Mouse (Mus musculus) cerebellum, adult 2 months (tissue): Measurements from ENCODE around the gene Glra2.

Source experiments
- CTCF ChIP-seq: fragments of 200-500 bp; IDR thresholded peaks from 2 replicates; pipeline ENCODE4 v1.5.1; 2011; ENCODE audit warnings: low read depth, mild to moderate bottlenecking, control low read depth, low read length, moderate library complexity, borderline replicate concordance; ENCODE audit not compliant: insufficient read depth
- POLR2A ChIP-seq: fragments of 200-500 bp; IDR thresholded peaks from 2 replicates; pipeline ENCODE4 v1.6.1; 2011; ENCODE audit warnings: low read length, control low read depth, borderline replicate concordance; ENCODE audit not compliant: insufficient read depth

GRCm38 (mm10) chrX:165327699-165328333, 623 bp upstream of the Glra2 start:
- TF ChIP-seq CTCF (no peak), POLR2A (no peak)
